In genomic region chr3:122203675-122204329, GRCm38 (mm10) we compare ENCODE assay signal across 18 mouse cellular contexts.
"Had no signal": no experiment of that assay in that cellular context is flagged by ENCODE, and none has a peak within 500 bp of the region (broad histone marks: within the 10 kb centered on the region; RNA-seq: fewer than 3 reads in every experiment).

No protein-coding gene starts in this region.

- H3K4me3 ChIP-seq: limb, embryonic 12.5 days; limb, embryonic 15.5 days; liver, embryonic 12.5 days; midbrain, embryonic 13.5 days had no signal

- H3K4me2 ChIP-seq: limb, embryonic 12.5 days; limb, embryonic 15.5 days; liver, embryonic 12.5 days; midbrain, embryonic 13.5 days had no signal

- ATAC-seq: liver, embryonic 12.5 days; midbrain, embryonic 13.5 days had no signal

- DNase-seq: kidney, adult 9 months; kidney, postnatal 14 days; kidney, postnatal 4 days; left cerebral cortex, postnatal 4 days; lung, adult 2 months; lung, postnatal 14 days; right cerebral cortex, adult 18-20 months; right cerebral cortex, postnatal 14 days; right cerebral cortex, postnatal 4 days; thymus, adult 2 months; thymus, postnatal 14 days; thymus, postnatal 4 days had no signal

- H3K36me3 ChIP-seq: limb, embryonic 12.5 days; limb, embryonic 15.5 days; liver, embryonic 12.5 days; midbrain, embryonic 13.5 days had no signal

- H3K9ac ChIP-seq: limb, embryonic 12.5 days; limb, embryonic 15.5 days; liver, embryonic 12.5 days; midbrain, embryonic 13.5 days had no signal

- H3K27ac ChIP-seq: limb, embryonic 12.5 days; limb, embryonic 15.5 days; liver, embryonic 12.5 days; macrophage; midbrain, embryonic 13.5 days; stomach, postnatal 0 days had no signal

- H3K27me3 ChIP-seq: limb, embryonic 12.5 days; limb, embryonic 15.5 days; liver, embryonic 12.5 days; midbrain, embryonic 13.5 days had no signal

- H3K9me3 ChIP-seq: limb, embryonic 12.5 days; limb, embryonic 15.5 days; liver, embryonic 12.5 days; midbrain, embryonic 13.5 days had no signal
